Mouse (Mus musculus) C2C12 (cell line): Measurements from ENCODE around the gene Atp8a2.

Experiments used
- CEBPB ChIP-seq: IDR thresholded peaks from one replicate; pipeline ENCODE4 v1.6.1; 2011; ENCODE audit warnings: low read depth, mild to moderate bottlenecking, control low read depth, moderate library complexity
- CTCF ChIP-seq: IDR thresholded peaks from one replicate; pipeline ENCODE4 v1.5.1; 2011; ENCODE audit not compliant: control insufficient read depth, insufficient read depth, insufficient read length
- FOSL1 ChIP-seq: IDR thresholded peaks from one replicate; pipeline ENCODE4 v1.8.0; 2011; ENCODE audit warnings: mild to moderate bottlenecking, low read length; ENCODE audit not compliant: poor library complexity, insufficient read depth, severe bottlenecking
- MAX ChIP-seq: IDR thresholded peaks from one replicate; pipeline ENCODE4 v1.6.1; 2011; ENCODE audit warnings: mild to moderate bottlenecking, control low read depth
- MYOG ChIP-seq: IDR thresholded peaks from one replicate; pipeline ENCODE4 v1.6.1; 2011; ENCODE audit not compliant: control insufficient read depth, insufficient read length; ENCODE audit errors: extremely low read depth
- USF1 ChIP-seq: IDR thresholded peaks from one replicate; pipeline ENCODE4 v1.6.1; 2011; ENCODE audit warnings: low read depth, mild to moderate bottlenecking, control low read depth, moderate library complexity

GRCm38 (mm10) chr14:59624326-59624885 lies 572.6 kb downstream of the Atp8a2 start:
- TF ChIP-seq CTCF (no peak), USF1 (no peak), MYOG (no peak), FOSL1 (no peak), MAX (no peak), CEBPB (no peak)
